Mouse (Mus musculus): Measurements from ENCODE around the gene Thbs1. TPM values are rescaled to one million over a fixed set of nuclear protein-coding genes. Genes with fewer than 3 reads are reported as not detected.

Thbs1 gene
- 66.6 and 69.1 TPM in 2 replicates for polyA plus RNA-seq (2015; fragmentation: Nextera tagmentation; extraction: Ambion mirVana)

GRCm38 (mm10) chr2:118111488-118112131 is at the start of gene Thbs1:
TSS of gene Thbs1 (plus strand) at chr2:118111876.
- Histone ChIP-seq H3K27ac (replicated peaks) (peak within 1 kb of the TSS; percentile 89), H3K4me1 (peaks cover 46% of the 10 kb centered on the region), H3K4me2 (replicated peaks) (peak within 1 kb of the TSS; percentile 93), H3K4me3 (replicated peaks) (peak within 1 kb of the TSS; percentile 66), H3K9ac (peak within 1 kb of the TSS; percentile 63), H3K9me3 (replicated peaks) (no peaks in the 10 kb centered on the region), H3K36me3 (peaks cover 17% of the 10 kb centered on the region), H3K27me3 (0 out of 2 replicates have a peak, but pooled peaks cover 3% of the 10 kb centered on the region)
- WGBS: under 1% methylated on average over 36 of the region's 36 CpGs
- ATAC-seq (ENCODE audit: insufficient number of reproducible peaks, low FRiP score, low TSS enrichment, low read depth): peak; percentile 87

GRCm38 (mm10) chr2:118064121-118064764 is 47.4 kb upstream of the Thbs1 start:
- peak; percentile 65 for ATAC-seq (ENCODE audit: insufficient number of reproducible peaks, low FRiP score, low TSS enrichment, low read depth)
- no peaks in the 10 kb centered on the region for H3K9me3 ChIP-seq (replicated peaks)

DNA sequence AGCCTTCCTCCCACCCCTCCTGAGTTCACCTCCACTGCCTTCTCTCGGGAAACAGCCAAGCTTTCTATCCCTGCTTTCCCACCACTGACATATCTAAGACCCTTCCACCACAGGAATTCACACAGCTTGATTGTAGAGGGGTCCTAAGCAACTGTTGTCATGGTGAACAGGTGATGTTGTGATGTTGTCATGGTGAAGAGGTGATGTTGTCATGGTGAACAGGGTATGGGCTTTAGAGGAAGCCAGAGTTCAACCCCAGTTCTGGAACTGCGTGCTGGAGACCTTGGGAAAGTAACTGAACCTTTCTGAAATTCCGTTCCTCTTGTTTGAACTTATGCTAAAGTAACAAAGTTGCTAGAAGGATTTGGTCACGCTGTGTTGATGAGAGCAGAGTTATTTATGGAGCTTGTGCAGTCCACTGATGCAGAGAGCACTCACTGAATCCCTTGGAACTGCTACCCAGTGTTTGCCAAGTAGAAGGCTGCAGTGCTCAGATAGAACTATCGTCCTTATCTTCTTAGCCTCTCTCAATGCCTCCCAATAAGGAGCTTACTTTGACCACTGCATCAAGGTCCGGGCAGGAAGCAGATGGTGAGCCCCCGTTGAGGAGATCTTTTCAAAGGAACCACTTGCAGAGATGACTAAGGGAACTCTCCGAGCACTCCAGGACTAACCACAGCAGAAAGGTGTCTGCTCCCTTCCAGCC is 45.5 kb upstream of the Thbs1 start:
- H3K9me3 ChIP-seq (replicated peaks): no peaks in the 10 kb centered on the region
- H3K9ac ChIP-seq: no peak overlapping the region
- H3K27me3 ChIP-seq: no peaks in the 10 kb centered on the region
- H3K4me3 ChIP-seq (replicated peaks): no peak overlapping the region
- H3K36me3 ChIP-seq: no peaks in the 10 kb centered on the region
- 84% methylated on average over 8 of the region's 8 CpGs for WGBS
- no peaks in the 10 kb centered on the region for H3K4me1 ChIP-seq
- no peak for ATAC-seq (ENCODE audit: insufficient number of reproducible peaks, low FRiP score, low TSS enrichment, low read depth)
- no peak overlapping the region for H3K4me2 ChIP-seq (replicated peaks)
- no peak overlapping the region for H3K27ac ChIP-seq (replicated peaks)

More at GRCm38 (mm10) chr2:118064121-118064764, 47.4 kb upstream of the Thbs1 start:
- Histone ChIP-seq H3K27ac (replicated peaks) (0 out of 2 replicates have a peak overlapping the region, but pooled peaks have one; percentile 11), H3K27me3 (no peaks in the 10 kb centered on the region), H3K4me3 (replicated peaks) (no peak overlapping the region), H3K4me1 (no peaks in the 10 kb centered on the region), H3K9ac (no peak overlapping the region), H3K36me3 (no peaks in the 10 kb centered on the region), H3K4me2 (replicated peaks) (no peak overlapping the region)
- WGBS: 80% methylated on average over 11 of the region's 11 CpGs

GRCm38 (mm10) chr2:118069975-118070374 is 41.7 kb upstream of the Thbs1 start:
- Histone ChIP-seq H3K27me3 (no peaks in the 10 kb centered on the region), H3K9ac (no peak overlapping the region), H3K4me2 (replicated peaks) (no peak overlapping the region), H3K27ac (replicated peaks) (no peak overlapping the region), H3K9me3 (replicated peaks) (no peaks in the 10 kb centered on the region), H3K36me3 (no peaks in the 10 kb centered on the region), H3K4me1 (no peaks in the 10 kb centered on the region), H3K4me3 (replicated peaks) (no peak overlapping the region)
- WGBS: 80% methylated on average over 5 of the region's 5 CpGs
- ATAC-seq (ENCODE audit: insufficient number of reproducible peaks, low FRiP score, low TSS enrichment, low read depth): no peak

GRCm38 (mm10) chr2:118072811-118073372 is 38.8 kb upstream of the Thbs1 start:
- Histone ChIP-seq H3K4me1 (no peaks in the 10 kb centered on the region), H3K4me3 (replicated peaks) (no peak overlapping the region), H3K27me3 (no peaks in the 10 kb centered on the region), H3K36me3 (no peaks in the 10 kb centered on the region), H3K27ac (replicated peaks) (no peak overlapping the region), H3K9ac (no peak overlapping the region), H3K9me3 (replicated peaks) (no peaks in the 10 kb centered on the region), H3K4me2 (replicated peaks) (no peak overlapping the region)
- ATAC-seq (ENCODE audit: insufficient number of reproducible peaks, low FRiP score, low TSS enrichment, low read depth): no peak
- WGBS: 82% methylated on average over 7 of the region's 7 CpGs

- Histone ChIP-seq H3K4me3 (replicated peaks) (no peak overlapping the region), H3K27me3 (no peaks in the 10 kb centered on the region), H3K4me1 (no peaks in the 10 kb centered on the region), H3K27ac (replicated peaks) (no peak overlapping the region), H3K36me3 (no peaks in the 10 kb centered on the region), H3K4me2 (replicated peaks) (no peak overlapping the region), H3K9me3 (replicated peaks) (no peaks in the 10 kb centered on the region), H3K9ac (no peak overlapping the region)
- no peak for ATAC-seq (ENCODE audit: insufficient number of reproducible peaks, low FRiP score, low TSS enrichment, low read depth)
- 48% methylated on average over 2 of the region's 2 CpGs for WGBS
Observed at GRCm38 (mm10) chr2:118074030-118074429, 37.6 kb upstream of the Thbs1 start.

GRCm38 (mm10) chr2:118075165-118075564 is 36.5 kb upstream of the Thbs1 start:
- H3K27me3 ChIP-seq: no peaks in the 10 kb centered on the region
- WGBS: 88% methylated on average over 4 of the region's 4 CpGs
- H3K4me1 ChIP-seq: no peaks in the 10 kb centered on the region
- no peak overlapping the region for H3K4me2 ChIP-seq (replicated peaks)
- ATAC-seq (ENCODE audit: insufficient number of reproducible peaks, low FRiP score, low TSS enrichment, low read depth): no peak
- no peak overlapping the region for H3K27ac ChIP-seq (replicated peaks)
- no peaks in the 10 kb centered on the region for H3K9me3 ChIP-seq (replicated peaks)
- H3K36me3 ChIP-seq: no peaks in the 10 kb centered on the region
- no peak overlapping the region for H3K4me3 ChIP-seq (replicated peaks)
- no peak overlapping the region for H3K9ac ChIP-seq

DNA sequence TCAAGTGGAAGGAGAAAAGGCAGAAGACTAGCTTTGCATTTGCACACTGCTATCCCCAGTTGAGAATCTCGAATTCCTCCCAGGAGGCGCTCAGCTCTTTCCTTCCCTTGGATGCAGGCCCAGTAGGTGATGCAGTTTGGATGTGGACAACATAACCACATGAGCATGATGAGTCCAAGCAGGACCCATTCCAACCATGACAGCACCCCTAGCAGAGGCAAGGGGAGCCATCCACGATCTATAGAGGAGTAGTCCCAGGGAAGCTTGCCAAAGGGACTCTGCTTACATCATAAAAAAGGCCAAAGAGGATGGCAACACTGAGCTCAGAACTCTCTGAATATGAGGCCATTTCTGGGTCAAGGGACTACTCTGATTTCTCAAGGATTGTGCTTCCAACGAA is 32.5 kb upstream of the Thbs1 start:
- Histone ChIP-seq H3K36me3 (no peaks in the 10 kb centered on the region), H3K9ac (no peak overlapping the region), H3K4me3 (replicated peaks) (no peak overlapping the region), H3K4me1 (no peaks in the 10 kb centered on the region), H3K27me3 (no peaks in the 10 kb centered on the region), H3K9me3 (replicated peaks) (no peaks in the 10 kb centered on the region), H3K27ac (replicated peaks) (no peak overlapping the region), H3K4me2 (replicated peaks) (no peak overlapping the region)
- ATAC-seq (ENCODE audit: insufficient number of reproducible peaks, low FRiP score, low TSS enrichment, low read depth): no peak
- 76% methylated on average over 4 of the region's 4 CpGs for WGBS

GRCm38 (mm10) chr2:118081581-118081980 is 30.1 kb upstream of the Thbs1 start:
- Histone ChIP-seq H3K4me3 (replicated peaks) (no peak overlapping the region), H3K9me3 (replicated peaks) (no peaks in the 10 kb centered on the region), H3K4me2 (replicated peaks) (no peak overlapping the region), H3K4me1 (no peaks in the 10 kb centered on the region), H3K27me3 (no peaks in the 10 kb centered on the region), H3K36me3 (no peaks in the 10 kb centered on the region), H3K9ac (no peak overlapping the region), H3K27ac (replicated peaks) (no peak overlapping the region)
- no peak for ATAC-seq (ENCODE audit: insufficient number of reproducible peaks, low FRiP score, low TSS enrichment, low read depth)
- 71% methylated on average over 5 of the region's 5 CpGs for WGBS

DNA sequence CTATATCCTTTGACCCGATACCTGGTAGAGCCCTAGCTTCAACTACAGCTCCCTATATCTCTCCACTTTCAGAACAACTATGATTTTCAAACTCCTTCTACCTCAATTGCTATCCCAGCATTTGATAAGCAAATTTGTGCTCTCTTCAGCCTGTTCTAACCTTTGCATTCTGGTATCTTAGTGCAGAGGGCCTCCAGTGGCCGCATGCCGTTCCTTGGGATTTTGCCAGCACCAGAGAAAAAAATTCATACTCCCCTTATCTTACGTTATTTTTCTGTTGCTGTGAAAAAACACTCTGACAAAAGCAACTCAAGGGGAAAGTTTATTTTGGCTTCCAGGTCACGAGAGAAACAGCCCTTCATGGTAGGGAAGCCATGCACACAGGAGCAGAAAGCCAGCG is 28.0 kb upstream of the Thbs1 start:
- no peak for ATAC-seq (ENCODE audit: insufficient number of reproducible peaks, low FRiP score, low TSS enrichment, low read depth)
- 85% methylated on average over 6 of the region's 6 CpGs for WGBS

DNA sequence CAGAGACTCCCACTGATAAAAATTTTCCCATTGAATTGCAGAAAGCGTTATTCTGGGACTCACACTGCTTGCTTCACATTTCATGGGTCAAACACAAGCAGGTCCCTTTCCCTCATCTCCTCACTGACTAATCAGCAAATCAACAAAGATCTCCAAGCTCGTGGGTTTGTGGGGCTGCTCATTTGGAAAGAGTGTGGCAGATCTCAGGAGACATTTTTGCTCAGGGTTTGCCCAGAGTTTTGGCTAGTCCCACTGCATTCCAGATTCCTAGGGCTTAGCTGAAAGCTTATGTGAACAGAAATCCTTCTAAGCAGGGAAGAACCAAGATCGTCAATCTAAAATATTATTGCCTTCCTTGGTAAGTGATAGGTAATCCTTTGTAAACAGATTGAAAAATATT is 27.0 kb upstream of the Thbs1 start:
- WGBS: 50% methylated on average over 3 of the region's 3 CpGs
- Histone ChIP-seq H3K27me3 (no peaks in the 10 kb centered on the region), H3K36me3 (no peaks in the 10 kb centered on the region), H3K4me3 (replicated peaks) (no peak overlapping the region), H3K9me3 (replicated peaks) (no peaks in the 10 kb centered on the region), H3K27ac (replicated peaks) (no peak overlapping the region), H3K9ac (no peak overlapping the region), H3K4me1 (no peaks in the 10 kb centered on the region), H3K4me2 (replicated peaks) (no peak overlapping the region)
- no peak for ATAC-seq (ENCODE audit: insufficient number of reproducible peaks, low FRiP score, low TSS enrichment, low read depth)

More for the DNA sequence above, 28.0 kb upstream of the Thbs1 start:
- no peak overlapping the region for H3K4me3 ChIP-seq (replicated peaks)
- H3K27ac ChIP-seq (replicated peaks): no peak overlapping the region
- H3K9ac ChIP-seq: no peak overlapping the region
- no peaks in the 10 kb centered on the region for H3K27me3 ChIP-seq
- no peaks in the 10 kb centered on the region for H3K9me3 ChIP-seq (replicated peaks)
- H3K4me2 ChIP-seq (replicated peaks): no peak overlapping the region
- no peaks in the 10 kb centered on the region for H3K36me3 ChIP-seq
- no peaks in the 10 kb centered on the region for H3K4me1 ChIP-seq

All from embryonic facial prominence, embryonic 15.5 days (tissue).